Mouse (Mus musculus) MN1 (cell line): ENCODE data around the gene Ccdc71.

ENCODE experiments used
- DNase-seq: peaks from one replicate; pipeline ENCODE4 v3.0.0-alpha.2; 2016; ENCODE audit warnings: low spot score

The Ccdc71 gene

GRCm38 (mm10) chr9:108459939-108460318 is 398 bp upstream of the Ccdc71 start:
- DNase-seq, result no peak

- peak; percentile 22 for DNase-seq
Measured at GRCm38 (mm10) chr9:108461181-108461631, 879 bp downstream of the Ccdc71 start, which contains the start of gene Klhdc8b. Klhdc8b (minus strand) TSS chr9:108461581.

- no peak for DNase-seq
Measured at GRCm38 (mm10) chr9:108461675-108462074, 1.3 kb downstream of the Ccdc71 start.

- no peak for DNase-seq
Measured at GRCm38 (mm10) chr9:108462192-108462591, 1.9 kb downstream of the Ccdc71 start.

GRCm38 (mm10) chr9:108463713-108464112 is 3.4 kb downstream of the Ccdc71 start:
- no peak for DNase-seq

GRCm38 (mm10) chr9:108466219-108466618 is 5.9 kb downstream of the Ccdc71 start:
- no peak for DNase-seq

- DNase-seq, result no peak
Measured at GRCm38 (mm10) chr9:108469430-108469829, 9.1 kb downstream of the Ccdc71 start.

- DNase-seq, result no peak
Measured at GRCm38 (mm10) chr9:108469845-108470244, 9.5 kb downstream of the Ccdc71 start.

- DNase-seq, result no peak
Measured at GRCm38 (mm10) chr9:108474528-108474927, 14.2 kb downstream of the Ccdc71 start.

GRCm38 (mm10) chr9:108478638-108479156 is 18.4 kb downstream of the Ccdc71 start:
- peak; percentile 72 for DNase-seq

- DNase-seq, result peak; percentile 39
Measured at GRCm38 (mm10) chr9:108479241-108479640, 18.9 kb downstream of the Ccdc71 start.

- DNase-seq, result peak; percentile 81
Measured at GRCm38 (mm10) chr9:108479721-108480351, 19.5 kb downstream of the Ccdc71 start, which contains the start of gene Lamb2. Lamb2 (plus strand) TSS chr9:108479736.

- no peak for DNase-seq
Measured at GRCm38 (mm10) chr9:108480813-108481519, 20.6 kb downstream of the Ccdc71 start.

- DNase-seq, result no peak
Measured at GRCm38 (mm10) chr9:108481520-108482210, 21.3 kb downstream of the Ccdc71 start.

GRCm38 (mm10) chr9:108483051-108483790 is 22.9 kb downstream of the Ccdc71 start:
- DNase-seq, result no peak

GRCm38 (mm10) chr9:108484021-108484420 is 23.7 kb downstream of the Ccdc71 start:
- no peak for DNase-seq

- DNase-seq, result no peak
Measured at GRCm38 (mm10) chr9:108485301-108485875, 25.1 kb downstream of the Ccdc71 start.

- no peak for DNase-seq
Measured at GRCm38 (mm10) chr9:108486973-108487530, 26.7 kb downstream of the Ccdc71 start.

GRCm38 (mm10) chr9:108488403-108488802 is 28.1 kb downstream of the Ccdc71 start:
- DNase-seq, result no peak

GRCm38 (mm10) chr9:108489215-108489614 is 28.9 kb downstream of the Ccdc71 start:
- no peak for DNase-seq
